Mouse (Mus musculus) large intestine, adult 2 months (tissue): ENCODE results near the gene Srcap. TPM values are rescaled to one million over a fixed set of nuclear protein-coding genes. Genes with fewer than 3 reads are reported as not detected.
"Not testable (repeated sequence)": the region's sequence is repeated elsewhere in the genome, so short reads cannot be mapped to it uniquely, and the experiment has no call there.

Experiments
- DNase-seq: peaks from one replicate; pipeline ENCODE4 v3.0.0-alpha.2; 2012; ENCODE audit warnings: low read depth, low spot score
- WGBS: fragments of 180-500 bp; shearing (Covaris S2); methylation state at CpG from one replicate; pipeline ENCODE4 v1.1.7; 2018; 5-methylcytosine and 5-hydroxymethylcytosine counted together
- polyA plus RNA-seq: library from polyadenylated mRNA; depleted of rRNA; stranded (reverse); fragments of >200 nt; gene quantifications from 2 replicates; pipeline ENCODE4 v1.2.3, GENCODE M21; 2012; rRNA removed

Gene Srcap
- polyA plus RNA-seq, result 6.7 and 14.4 TPM in 2 replicates

DNA sequence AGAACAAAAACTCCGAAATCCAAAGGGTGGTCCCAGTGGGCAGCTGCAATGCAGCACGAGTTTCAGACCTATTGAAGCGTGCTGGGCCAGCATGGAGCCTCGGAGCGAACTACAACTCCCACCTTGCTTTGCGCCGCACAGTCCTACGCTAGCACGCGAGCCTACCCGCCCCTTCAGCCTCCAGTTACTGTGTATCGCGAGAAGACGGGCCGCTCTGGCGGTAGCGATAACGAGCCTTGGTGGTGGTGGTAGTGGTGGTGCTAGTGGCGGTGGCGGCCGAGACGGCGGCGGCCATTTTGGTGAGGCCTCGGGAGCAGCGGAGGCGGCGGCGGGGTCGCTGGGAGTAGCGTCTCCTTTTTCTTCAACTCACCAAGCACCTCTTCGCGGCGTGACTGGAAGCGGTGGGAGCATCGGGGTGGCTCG, at the start of gene Srcap:
Gene Srcap (plus strand): TSS at position 176 of the 423 bp plus-strand sequence.
- WGBS, result under 1% methylated on average over 37 of the region's 37 CpGs
- peak; percentile 87 for DNase-seq

DNA sequence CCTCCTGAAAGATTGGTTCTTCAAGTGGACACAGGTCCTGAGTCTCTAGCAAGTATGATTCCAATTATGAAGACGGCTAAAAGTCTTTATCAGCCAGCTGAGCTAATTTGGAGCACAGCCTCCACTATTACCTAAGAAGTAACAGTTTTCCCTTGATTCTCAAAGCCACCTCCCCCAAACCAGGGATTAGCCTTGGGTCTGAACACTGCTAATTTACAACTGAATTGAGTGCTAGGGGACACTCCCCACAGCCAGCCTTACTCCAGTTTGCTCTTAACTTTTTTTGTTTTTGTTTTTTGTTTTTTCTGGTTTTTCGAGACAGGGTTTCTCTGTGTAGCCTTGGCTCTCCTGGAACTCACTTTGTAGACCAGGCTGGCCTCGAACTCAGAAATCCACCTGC, 46.6 kb upstream of the Srcap start:
- WGBS, result 93% methylated on average over 3 of the region's 3 CpGs

DNA sequence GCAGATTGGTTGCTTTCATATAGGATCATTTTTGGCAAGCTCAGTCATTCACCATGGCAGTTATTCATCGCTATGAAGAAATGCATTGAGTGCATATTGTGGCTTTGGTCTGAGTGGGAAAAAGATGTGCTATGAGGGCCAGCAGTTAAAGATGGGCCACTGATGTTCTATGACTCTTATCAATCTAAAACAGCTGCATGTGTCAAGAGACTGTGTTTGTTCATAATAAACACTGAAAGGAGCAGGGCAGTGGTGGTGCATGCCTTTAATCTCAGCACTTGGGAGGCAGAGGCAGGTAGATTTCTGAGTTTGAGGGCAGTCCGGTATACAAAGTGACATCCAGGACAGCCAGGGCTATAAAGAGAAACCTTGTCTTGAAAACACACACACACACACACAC, 46.1 kb upstream of the Srcap start:
- not testable (repeated sequence) for DNase-seq
- WGBS, result 96% methylated on average over 2 of the region's 2 CpGs

More for the DNA sequence above, 46.6 kb upstream of the Srcap start:
- no peak for DNase-seq

DNA sequence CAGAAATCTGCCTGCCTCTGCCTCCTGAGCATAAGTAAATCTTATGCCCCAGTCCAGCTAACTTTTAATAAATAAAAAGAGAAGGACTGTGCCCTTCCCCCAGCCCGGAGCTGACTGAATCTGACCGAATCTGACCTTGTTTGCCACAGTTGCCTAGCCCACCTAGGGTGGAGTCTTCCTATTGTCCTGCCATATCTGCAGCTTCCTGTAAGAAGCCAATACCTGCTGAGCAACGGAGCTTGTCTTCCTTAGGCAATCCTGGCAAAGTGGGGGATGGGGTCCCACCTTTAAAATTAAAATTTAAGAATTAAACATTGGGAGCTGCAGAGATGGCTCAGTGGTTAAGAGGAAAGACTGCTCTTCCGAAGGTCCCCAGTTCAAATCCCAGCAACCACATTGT, 45.2 kb upstream of the Srcap start:
- no peak for DNase-seq
- 91% methylated on average over 4 of the region's 4 CpGs for WGBS

DNA sequence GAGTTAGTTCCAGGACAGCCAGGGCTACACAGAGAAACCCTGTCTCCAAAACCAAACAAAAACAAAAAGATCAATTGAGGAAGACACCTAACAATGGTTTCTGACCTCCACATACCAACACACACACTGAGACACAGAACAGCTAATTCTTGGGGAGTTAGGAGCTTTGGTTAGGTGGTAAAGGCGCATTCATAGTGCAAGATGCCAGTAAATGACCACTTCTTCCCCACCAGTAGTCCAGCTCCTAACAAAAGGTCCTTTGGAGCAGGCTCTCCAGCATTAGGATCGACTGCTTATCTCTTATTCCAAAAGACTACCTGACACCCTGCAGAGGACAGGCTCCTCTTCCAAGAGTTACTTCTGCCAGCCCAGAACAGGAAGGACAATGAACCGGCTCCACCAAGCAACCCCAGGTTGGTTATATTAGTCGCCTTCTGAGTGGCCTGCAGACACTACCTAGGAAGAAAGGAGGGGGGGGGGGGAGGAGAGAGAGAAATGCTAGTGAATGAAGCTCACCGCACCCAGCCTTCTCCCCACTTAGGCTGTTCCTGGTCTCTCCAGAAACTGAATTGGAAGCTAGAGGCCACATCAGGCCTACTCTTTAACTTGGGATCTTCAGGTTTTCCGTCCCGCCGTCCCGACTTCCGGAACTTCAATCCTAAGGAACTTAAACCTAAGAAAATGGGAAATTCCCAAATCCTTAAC, 41.6 kb upstream of the Srcap start:
- WGBS, result 7% methylated on average over 10 of the region's 10 CpGs
- no peak for DNase-seq

DNA sequence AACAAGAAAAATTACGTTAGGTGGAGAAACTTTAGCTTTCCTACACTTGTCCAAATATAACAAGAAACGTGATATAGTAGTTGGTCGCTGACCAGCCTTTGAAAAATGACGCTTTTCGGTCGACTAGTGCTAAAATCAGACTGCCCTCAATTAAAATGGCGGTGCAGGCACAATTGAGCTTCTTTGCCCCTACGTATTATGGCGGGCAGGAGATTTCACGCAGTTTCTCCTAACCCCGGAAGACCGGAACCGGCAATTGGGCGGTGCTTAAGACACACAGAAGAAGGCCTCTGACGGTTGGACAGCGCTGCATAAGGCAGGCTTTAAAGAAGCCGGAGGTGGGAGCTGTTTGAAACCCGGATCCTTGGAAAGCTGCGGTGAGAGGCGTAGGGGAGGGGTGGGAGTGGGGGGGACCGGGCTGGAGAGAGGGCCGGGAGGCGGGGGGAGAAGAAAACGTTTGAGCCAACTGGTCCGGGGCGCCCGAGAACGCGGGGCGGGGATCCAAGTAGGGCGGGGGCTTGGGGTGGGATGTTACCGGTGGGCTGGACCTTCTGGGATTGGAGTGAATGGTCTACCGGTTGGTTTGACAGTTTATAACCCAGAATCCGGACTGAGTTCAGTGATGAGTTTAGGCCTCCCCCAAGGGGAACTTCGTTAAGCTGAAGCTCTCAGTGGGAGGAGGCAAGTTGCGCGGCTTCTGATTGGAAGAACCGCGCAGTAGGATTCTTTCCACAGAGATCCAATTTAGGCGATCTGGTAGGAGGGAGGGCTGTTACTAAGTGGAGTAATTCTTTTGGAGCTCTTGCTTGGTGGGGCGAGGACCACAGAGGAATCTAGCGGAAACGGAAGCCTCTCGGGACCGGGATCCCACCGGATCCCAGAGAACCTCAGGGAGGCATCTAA, 40.8 kb upstream of the Srcap start:
- DNase-seq, result peak; percentile 92
- WGBS, result under 1% methylated on average over 46 of the region's 46 CpGs

DNA sequence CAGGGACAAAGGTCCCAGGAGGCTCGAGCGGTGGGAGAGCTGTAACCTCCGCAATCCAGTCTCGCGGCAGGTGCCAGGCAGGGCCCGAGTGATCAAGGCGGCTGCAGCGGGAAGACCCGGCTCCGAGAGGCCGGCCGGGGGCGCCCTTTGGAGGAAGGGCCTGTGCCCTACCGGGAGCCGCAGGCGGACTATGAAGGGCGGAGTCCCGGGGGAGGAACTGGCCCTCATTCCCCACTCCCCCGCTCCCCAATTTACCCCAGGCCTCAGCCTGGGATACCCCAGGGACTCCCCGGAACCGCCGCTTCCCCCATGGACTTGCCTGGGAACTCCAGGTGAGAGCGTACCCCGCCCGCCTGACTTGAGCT, 40.2 kb upstream of the Srcap start:
- DNase-seq, result no peak
- under 1% methylated on average over 25 of the region's 25 CpGs for WGBS

DNA sequence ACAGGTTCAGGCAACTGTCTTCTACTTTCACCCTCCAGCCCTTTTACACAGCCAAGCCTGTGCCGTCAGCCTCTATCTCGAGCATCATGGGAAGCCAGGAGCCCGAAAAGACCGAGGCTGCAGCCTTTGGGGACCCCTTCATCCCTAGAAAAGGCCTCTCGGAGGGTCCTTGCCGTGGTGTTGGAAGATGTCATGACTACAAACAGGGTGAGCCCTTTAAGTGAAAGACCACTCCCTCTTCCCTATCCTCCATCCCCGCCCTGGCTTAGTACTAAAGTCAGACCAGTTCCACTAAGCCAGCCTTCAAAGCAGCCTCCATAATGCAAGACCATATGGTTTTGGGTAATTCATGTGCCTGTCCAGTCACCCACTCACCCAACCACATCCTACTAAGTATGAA, 39.7 kb upstream of the Srcap start:
- no peak for DNase-seq
- WGBS, result under 1% methylated on average over 7 of the region's 7 CpGs

DNA sequence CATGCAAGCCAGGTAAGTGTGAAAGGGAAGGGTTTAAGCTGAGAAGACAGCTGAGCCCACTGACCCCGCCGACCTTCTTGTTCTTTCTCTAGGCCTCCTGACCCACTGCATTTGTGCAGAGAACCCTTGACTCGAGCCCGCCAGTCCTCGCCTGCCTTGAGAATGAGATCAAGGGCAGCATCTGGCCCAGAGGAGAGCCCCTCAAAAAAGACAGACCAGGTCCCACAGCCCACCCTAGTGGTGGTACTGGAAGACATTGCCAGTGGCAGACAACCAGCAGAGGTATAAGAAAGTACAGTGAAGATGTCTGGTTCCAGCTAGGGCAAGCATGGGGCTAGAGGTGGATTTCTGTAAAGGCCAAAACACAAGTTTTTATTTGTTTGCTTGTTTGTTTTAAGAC, 38.1 kb upstream of the Srcap start:
- DNase-seq, result no peak

DNA sequence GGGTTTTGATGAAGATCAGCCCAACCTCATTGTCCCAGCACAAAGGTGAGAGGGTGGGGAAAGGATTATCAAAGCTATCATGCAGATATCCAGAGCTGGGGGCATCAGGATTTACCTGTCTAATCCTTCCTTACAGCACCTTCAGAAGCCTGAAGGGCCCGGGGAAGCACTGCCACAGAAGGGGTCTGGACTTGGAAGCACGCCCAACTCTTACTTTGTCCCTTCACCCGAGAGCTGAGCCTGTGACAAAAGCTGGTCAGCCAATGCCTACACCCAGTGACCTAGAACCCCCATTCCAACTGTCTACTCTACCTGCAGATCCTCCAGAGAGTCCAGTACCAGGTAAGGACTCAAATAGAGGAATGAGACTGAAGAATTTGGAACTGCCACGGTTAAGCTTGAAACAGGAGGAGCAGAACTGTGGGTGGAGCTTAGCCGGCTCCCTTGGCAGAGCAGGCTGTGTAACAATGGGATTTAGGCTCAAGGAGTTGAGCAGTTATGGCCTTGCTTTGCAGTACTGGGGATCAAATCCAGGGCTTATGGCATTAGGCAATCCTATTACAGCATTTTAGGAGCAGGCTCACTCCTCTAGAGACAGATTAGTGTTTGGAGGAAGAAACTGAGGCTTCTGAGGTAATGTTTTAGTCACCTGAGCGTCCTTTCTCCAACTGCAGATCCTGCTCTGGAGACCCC, 37.3 kb upstream of the Srcap start:
- 71% methylated on average over 6 of the region's 6 CpGs for WGBS
- DNase-seq, result no peak

More for the DNA sequence above, 38.1 kb upstream of the Srcap start:
- 91% methylated on average over 5 of the region's 5 CpGs for WGBS

DNA sequence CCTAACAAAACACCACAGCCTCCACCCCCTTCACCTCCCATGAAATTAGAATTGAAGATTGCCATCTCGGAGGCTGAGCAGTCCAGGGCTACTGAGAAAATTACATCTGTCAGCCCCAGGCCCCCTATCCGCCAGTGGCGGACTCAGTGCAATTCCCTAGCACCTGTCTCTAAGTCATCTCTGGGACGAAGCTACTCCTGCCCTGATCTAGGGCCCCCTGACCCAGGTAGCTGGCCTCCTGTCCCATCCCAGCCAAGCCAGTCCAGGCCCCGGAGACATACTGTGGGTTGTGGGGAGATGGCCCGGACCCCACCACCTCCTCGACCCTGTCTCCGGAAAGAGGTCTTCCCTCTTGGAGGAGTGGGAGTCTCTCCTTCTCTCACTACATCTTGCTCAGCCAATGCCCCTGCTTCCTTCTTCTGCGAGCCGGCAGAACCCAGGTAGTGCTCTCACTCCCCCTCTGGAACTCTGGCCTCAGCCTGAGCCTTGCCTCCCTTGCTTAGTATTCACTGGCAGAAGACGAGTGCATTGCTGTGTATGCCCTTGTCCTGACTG, 36.5 kb upstream of the Srcap start:
- 94% methylated on average over 11 of the region's 11 CpGs for WGBS
- DNase-seq, result no peak

DNA sequence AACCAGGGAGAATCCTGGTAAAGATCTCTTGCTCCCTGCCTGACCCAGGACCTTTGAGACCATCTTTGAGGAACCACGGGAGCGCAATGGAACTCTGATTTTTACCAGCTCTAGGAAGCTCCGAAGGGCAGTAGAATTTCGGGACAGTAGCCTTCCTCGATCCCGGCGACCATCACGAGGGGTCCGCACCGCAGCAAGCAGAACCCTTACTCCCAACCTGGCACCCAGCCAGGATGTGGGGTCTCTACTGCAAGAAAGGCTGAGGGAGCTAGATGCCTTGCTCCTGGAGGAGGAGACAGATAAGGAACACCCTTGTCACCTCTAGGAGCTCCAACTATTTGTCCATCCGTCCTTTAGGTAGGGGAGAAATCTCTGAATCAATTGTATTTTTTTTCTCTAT, 35.4 kb upstream of the Srcap start:
- 94% methylated on average over 11 of the region's 11 CpGs for WGBS
- no peak for DNase-seq

DNA sequence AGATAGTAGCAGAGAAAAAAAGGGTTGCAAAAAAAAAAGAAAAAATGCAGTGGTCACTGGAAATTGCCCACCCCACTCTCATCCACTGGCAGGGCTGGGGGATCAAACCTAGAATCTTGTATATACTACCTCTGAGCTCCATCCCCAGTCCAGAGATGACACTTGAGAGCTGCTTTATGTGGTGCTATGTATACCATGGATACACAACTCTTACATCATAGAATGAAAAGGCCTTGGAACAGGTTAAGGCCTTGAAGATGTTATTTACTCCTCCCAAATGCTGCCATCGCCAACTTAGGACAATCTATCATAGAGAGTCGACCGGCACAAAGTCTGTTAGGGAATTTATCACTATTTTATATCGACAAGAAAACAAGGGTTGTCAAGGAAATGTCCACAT, 34.9 kb upstream of the Srcap start:
- no peak for DNase-seq
- WGBS, result 43% methylated on average over 4 of the region's 4 CpGs

DNA sequence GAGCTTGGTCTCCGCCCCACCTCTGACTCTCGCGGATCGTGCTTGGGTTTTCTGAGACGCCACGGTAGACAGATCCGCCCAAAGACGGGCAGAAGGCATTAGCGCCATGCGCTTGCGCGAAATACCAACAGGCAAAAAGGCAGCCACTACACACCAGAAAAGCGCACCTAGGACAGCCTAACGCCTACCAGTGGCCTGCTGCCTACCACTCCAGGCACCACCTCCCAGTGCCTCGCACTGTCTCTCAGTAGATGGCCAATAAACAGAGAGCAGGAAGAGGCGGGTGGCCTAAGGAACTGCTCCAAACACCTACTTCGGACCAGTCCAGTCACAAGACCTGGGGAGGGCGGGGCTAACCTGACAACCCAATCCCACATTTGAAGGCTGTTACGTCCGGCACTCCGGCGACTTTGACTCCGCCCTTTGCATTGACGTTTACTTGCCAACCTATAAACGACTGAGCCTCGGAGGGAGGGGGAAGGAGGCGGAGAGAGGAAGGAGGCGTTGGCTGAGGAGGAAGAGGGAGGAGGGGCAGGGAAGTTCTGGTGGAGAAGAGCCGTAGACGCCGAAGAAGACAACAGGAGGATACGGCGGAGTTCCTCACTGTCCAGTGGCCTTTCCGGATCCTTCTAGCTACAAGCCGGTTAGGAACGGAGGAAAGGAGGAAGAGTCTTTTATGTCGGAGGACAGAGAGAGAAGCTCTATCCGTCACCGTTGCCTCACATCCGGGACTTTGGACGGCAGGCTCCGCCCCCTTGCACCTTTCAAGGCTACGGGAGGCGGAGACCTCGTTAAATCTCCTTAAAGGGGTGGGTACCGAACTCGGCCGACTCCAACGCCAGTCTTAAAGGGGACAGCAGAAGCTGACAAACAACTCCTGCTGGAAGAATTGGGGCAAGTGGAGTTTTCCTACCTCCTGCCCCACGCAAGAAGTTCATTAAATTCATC, 33.8 kb upstream of the Srcap start:
- peak; percentile 100 for DNase-seq
- WGBS, result under 1% methylated on average over 50 of the region's 50 CpGs

DNA sequence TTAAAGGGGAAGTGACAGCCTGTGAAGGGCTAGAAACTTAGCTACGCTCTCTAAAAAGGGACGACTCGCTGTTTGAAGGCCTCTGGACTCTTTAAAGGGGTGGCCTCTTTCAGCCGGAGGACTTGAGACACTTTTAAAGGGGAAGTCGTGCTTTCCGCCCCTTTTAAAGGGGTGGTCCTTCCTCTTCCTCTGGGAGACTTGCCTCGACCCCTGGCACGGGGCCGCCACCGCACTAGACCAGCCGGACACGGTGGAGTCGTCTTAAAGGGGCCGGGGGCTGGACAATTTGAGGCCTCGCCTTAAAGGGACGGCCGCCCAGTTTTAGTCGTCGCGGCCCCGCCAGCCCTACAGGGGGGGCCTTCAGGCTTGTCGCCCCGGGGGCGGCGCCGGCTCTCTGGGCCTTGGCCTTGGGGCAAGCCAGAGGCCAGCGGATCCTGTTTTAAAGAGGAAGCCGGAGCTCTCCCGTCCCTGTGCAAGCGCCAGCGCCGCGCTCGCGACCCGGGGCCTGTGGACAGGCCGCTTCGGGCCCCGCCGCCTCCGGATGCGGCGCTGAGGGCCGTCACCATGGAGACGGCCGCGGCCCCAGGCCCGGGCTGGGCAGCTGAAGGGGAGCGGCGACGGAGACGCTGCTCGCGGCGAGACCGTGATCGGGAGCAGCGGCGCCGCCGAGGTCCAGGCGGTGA, 33.0 kb upstream of the Srcap start, which contains the start of gene Fbrs:
Gene Fbrs (plus strand): TSS at position 565 of the 683 bp plus-strand sequence.
- under 1% methylated on average over 61 of the region's 62 CpGs for WGBS
- peak; percentile 83 for DNase-seq

DNA sequence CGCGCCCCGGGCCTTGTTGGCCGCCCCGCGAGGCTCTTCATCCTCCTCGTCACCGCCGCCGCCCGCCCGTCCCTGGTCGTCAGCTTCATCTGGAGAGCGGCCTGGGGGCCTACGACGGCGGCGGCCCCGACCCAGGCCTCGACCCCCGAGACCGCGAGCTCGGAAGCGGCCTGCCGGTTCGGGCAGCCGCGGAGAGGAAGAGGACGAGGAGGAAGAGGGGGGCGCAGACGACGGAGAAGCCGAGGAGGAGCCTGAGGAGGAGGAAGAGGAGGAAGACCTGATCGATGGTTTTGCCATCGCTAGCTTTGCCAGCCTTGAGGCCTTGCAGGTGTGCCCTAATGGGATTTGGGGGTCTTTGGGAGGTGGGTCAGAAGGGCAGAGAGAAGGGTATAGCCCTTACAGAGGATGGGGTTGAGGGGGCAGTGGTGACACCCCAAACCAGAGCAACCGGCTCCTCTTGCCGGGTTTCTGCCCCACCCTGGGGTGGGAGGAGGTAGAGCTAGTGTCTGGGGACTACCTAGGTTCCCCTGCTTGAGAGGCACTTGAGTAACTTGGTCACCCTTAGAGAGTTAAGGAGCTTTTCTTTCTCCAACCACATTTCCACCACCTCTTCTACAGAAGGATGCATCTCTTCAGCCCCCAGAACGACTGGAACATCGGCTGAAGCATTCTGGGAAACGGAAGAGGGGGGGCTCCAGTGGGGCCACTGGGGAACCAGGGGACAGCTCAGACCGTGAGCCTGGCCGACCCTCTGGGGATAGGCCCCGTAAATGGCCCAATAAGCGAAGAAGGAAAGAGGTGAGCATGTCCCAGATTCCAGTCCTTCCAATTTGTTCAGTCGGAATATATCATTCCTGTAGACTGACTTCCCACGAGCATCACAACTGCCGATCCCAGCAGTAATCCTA, 32.2 kb upstream of the Srcap start:
- WGBS, result 1% methylated on average over 47 of the region's 48 CpGs
- no peak for DNase-seq

DNA sequence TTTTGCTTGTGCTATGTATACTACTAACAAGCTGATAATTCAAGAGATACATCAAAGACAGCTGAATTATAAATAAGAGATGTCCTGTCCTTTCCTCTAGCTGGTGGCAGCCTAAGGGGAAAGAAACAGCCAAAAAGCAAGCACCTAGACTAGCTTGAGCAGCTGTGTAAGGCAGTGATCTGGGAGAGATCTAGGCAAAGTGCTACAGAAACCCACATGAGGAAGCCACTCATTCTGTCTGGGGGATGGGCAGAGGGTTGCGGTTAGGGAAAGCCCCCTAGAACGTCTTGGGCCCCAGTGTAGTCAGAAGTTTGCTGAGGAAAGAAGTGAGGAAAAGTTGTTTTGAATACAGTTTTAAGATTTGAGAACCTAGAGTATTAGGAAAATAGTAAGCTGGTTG, 31.5 kb upstream of the Srcap start:
- 33% methylated on average over 2 of the region's 2 CpGs for WGBS
- DNase-seq, result no peak
